Mouse (Mus musculus) NIH3T3 (cell line): Measurements from ENCODE around the gene Nrros.
"Not testable (repeated sequence)": the region's sequence is repeated elsewhere in the genome, so short reads cannot be mapped to it uniquely, and the experiment has no call there.

Experiments
- DNase-seq: peaks from one replicate; pipeline ENCODE4 v3.0.0-alpha.2; 2012; ENCODE audit warnings: low read depth

The Nrros gene

DNA sequence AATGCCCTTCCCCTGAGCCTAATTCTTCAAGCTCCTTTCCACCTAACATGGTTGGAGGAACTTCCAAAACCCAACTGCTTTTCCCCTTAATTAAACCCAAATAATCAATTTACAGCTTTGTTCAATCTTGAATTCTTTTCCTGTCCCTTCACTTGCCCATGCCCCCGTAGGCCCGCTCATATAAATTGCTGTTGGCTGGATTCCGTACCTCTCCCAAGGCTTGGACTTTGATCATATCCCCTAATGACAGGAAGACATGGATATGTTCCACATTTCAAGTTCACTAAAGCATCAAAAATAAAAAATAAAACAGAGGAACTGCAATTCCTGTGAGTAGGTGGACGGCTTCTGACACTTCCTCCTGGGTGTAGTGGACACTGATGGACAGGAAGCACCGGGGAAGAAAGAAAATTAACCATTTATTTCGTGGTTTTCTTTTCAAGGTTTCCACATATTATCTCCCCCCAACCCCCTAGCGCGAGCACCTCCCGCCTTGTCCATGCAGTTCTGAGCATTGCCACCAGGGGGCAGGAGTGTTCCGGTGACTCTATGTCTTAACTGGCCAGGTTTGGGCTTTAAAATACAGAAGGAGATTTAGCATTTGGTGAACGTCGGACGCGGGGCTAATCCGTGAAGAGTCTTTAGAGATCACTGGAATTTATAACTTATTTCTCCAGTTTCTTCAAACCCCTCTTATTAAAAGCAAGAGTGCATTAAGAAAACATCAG is 50.3 kb downstream of the Nrros start:
- DNase-seq = peak; percentile 90

DNA sequence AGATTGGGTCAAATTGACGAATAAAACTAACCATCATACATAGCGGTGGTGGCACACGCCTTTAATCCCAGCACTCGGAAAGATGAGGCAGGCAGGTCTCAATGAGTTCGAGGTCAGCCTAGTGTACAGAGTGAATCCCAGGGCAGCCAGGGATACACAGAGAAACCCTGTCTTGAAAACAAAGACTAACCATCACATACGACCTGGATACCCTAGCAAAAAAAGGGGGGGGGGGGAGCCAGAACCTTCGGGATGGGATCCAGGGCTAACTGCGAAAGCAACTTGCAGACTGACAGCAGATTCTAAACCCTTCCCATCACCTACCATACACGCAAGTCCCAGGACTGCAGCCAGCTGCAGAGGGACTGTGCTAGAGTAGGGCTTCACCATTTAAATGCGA is 51.0 kb downstream of the Nrros start:
- no peak for DNase-seq

DNA sequence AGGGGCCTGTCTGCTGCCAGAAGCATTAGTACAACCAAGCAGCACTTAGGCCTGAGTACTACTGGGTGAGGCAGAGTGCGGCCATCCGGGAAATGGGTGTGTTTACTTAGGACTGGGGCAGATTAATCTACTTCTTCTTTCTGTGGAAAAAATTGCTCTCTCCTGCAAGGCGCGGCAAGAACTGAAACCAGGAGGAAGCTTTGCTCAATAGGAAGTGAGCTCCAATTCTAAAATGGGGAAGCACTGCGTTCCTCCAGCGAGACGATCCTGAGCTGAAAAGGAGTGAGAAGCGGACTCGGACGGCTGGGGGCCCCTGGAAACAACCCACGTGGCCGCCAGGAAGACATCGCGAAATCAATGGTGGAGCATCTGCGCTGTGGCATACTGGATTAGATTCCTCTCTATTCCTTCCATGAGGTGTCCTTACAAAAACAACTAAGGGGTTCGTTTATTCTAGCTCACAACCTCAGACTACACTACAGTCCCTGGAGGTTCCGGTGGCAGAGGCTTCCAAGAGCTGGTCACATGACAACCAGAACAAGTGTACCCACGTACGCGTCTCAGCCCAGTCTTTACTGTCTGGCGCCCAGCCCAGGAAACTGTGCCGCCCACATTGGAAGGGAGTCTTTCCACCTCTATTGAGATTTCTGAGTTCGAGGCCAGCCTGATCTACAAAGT is 51.7 kb downstream of the Nrros start:
- peak; percentile 24 for DNase-seq

DNA sequence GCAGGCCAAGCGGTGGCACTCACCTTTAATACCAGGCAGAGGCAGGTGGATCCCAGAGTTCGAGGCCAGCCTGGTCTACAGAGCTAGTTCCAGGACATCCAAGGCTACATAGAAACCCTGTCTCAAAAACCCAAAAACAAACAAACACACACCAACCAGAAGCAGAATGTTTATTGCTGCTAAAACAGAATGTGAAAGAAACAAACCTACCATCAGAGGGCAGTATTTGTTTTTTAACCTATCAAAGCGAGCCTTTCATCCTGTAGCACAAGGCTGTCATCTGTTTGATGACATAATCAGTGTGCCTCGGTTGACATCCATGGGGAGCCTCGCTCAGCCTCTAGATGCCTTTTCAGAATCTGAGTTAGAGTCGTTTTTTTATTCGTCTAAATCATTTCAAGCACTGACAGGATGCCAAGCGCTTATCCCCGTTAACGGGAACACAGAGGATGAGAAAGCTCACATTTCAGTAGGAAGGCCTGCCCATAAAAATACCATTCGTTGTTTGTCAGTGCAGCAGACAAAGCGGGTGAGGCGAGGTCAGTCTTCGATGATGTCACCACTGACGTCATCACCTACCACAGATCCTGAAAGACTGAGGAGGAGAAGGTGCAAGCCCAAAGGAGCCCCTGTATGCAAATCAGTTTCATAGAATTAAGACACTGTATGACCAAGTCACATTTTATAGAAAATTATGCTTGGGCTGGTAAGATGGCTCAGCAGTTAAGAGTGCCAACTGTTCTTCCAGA is 54.3 kb downstream of the Nrros start:
- DNase-seq = peak; percentile 32

DNA sequence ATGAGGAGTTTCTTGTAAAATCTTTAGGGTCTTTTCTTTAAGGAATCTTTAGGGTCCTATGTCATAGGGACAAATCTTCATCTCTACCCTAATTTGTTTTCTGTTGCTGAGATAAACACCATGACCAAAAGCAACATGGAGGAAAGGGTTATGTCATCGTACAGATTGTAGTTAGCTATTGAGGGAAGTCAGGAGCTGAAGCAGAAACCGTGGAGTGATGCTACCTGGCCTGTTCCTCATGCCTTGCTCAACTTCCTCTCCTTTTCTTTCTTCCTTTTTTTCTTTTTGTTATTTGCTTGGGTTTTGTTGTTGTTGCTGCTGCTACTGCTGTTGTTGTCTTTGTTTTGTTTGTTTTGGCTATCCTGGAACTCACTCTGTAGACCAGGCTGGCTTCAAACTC is 56.8 kb downstream of the Nrros start:
- no peak for DNase-seq

DNA sequence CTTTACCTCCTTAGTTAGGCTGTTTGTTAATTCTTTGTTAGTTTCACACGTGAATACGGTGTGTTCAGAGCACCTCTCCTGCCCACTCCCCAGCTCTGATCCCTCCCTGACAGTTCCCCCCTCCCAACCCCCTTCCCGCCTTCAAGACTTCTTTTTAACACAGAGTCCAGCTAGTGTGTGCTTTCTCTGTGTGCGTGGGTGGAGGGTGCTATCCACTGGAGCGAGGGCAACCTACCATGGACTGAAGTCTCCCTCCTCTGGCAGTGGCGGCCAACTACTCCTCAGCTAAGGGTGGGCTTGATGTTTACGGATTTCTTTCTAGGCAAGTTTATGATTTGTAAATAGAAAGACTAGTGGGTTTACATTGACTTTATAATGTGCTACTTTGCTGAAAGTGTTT is 57.2 kb downstream of the Nrros start:
- no peak for DNase-seq

DNA sequence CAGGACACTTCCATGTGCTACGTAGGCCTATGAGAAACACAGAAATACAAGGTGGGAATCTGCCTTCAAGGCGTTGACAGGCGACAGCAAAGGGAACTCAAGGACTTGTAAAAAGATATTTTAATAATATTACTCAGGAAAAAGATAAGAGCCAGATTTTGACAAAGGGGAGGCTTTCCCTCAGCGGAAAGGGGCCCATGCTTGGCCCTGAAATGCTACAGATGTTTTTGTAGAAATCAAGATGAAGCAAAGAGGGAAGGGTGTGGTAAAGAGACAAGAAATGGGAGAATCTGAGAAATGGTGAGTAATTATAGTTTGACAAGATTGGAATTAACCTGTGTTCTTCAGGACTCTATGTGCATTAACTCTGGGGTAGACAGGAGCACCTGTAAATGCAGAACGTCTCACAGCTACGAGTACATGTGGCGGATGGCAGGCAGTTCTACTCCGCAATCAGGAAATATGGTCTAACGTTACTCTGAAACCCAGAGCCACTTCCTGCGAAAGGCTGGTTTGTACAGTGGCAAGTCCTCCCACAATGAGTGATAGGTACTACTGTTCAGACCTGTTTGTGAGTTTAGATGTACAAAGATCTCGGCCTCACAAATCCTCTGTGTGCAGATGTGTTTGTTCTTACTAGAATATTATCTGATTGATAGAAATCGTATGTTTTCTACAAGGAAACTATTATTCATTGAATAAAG is 57.9 kb downstream of the Nrros start:
- no peak for DNase-seq

DNA sequence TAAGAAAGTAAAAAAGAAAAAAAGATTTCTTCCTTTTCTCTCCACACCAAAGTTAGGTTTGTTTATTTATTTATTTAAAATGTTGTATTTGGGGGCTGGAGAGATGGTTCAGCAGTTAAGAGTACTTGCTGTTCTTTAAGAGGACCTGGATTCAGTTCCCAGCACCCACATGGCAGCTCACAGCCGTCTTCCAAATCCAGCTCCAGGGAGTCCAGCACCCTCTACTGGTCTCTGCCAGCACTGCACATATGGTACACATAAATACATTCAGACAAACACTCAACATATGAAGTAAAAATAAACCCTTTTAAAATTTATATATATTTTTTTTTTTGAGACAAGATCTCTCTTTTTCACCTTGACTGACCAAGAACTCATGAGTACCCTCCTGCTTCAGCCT is 59.7 kb downstream of the Nrros start:
- peak; percentile 38 for DNase-seq

DNA sequence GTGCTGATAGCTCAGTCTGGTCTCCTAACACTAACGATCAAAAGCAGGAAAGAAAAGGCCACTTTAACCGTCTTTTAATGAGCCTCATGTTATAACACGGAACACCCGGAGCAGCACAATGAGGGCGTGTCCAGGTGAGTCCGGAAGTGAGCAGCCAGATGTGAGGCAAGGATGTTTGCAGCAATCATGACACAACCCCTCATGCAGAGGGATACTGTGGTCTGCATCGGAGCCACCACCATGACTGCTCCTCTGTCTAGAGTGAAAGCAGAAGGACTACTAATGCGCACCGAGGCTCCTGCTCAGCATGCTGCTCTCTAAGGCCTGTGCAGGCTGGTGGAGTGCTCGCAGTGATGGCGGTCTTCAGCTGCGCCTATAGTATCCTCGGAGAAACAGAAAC is 63.1 kb downstream of the Nrros start:
- no peak for DNase-seq

DNA sequence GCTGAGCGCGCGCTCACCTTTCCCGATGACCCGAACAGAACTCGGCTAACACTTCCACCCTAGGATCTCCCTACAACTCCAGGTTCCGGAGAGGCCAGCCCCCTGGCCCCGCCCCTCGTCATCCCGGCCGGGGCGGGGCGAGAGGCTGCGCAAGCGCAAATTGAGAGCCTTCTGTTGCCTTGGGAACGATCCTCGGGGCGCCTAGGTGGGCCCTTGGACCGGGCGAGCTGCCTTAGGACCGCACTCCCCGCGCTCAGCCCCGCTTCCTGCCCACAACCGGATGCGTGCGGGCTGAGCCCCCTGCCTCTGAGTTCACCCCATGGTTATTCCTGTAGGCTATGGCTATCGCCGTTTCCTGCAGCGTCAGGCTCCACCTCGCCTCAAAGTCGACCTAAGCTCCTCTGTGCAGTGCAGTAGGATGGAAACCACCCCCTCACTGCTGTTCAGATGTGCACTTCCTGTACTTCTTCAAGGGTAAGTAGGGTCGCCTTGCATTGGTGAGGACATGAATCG is 65.7 kb downstream of the Nrros start, which contains the start of the genes Pigx and Cep19:
TSS of gene Pigx (minus strand) at position 103 of the 513 bp plus-strand sequence.
TSS of gene Cep19 (plus strand) at position 163 of the 513 bp plus-strand sequence.
- DNase-seq = peak; percentile 95

DNA sequence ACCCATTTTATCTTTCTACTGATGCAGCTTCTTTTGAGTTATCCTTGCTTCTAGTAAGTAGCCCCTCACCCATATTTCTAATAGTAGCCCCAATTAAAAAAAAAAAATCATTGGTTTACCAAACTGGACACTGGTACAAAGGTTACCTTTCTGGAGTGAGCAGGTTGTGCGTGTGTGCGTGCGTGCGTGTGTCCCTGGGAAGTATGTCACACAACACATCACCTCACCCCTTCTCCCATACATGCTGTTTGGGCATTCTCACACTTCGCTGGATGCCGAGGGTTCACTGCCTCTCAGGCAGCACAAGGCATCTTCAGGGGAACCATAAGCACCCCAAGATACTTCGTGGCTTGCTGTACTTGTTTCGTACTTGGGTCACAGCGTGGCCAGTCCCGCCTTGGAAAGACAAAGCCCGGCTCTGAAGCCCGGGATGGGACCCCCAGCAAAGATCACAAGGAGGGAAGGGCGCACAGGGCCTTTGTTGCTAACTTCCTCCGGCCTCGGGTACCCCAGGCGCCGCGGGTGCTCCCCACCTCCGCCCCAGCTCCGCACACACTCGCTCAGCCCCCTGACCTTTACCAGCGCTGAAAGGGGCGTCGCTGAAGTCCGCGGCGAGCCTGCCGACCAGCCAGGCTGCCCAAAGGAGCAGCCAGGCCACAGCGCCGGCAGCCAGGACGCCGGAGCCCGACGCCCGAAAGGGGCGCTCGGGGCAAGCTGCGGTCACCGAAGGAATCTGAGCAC is 66.3 kb downstream of the Nrros start:
- no peak for DNase-seq

DNA sequence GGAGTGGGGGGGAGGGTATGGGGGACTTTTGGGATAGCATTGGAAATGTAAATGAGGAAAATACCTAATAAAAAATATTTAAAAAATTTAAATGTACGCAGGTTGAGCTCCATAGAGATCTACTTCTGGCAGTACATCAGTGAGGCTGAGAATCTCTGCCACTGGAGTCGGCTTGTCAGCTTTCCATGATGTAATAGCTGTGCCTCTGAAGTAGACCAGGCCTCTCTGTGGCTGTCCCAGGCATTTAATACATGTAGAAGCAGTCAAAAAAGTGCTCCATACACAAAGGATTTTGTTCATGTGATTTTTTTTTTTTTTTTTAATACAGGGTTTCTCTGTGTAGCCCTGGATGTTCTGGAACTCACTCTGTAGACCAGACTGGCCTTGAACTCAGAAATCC is 67.6 kb downstream of the Nrros start:
- DNase-seq = not testable (repeated sequence)
